Comparison of ENCODE assay signal across 8 mouse cellular contexts in the genomic region with DNA sequence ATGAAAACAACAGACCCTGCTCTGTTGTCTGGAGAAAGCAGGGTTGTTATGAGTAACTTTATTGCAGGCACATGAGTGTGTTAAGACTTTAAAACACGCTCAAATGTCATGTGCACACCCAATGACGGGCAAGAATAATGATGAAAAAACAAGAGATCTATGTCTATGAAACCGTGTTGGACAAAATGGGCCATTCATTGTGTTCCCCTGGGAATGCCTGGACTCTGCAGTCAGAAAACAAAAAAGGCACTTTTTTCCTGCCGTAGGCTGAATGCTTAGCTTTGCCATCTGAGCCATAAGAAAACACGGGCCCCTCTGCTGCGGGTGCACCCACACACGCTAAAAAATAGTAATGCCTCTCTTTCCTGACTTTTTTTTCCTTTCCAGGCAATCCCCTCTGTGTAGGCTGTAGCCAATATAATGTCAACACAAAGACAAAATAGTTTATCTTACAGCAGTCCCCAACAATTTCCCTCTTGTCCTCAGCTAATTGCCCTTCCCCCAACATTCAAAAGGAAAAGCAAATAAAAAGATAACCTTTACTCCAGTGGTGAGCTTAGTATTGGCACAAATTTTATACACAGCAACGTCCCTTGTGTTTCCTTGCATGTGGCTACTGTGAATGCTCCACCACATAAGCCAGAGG.
DNase-seq lines count a peak whose midpoint lies in the region; ATAC-seq and TF ChIP-seq lines count a peak whose summit lies in the region.
"Had no signal": no experiment of that assay in that cellular context is flagged by ENCODE, and none has a peak within 500 bp of the region (broad histone marks: within the 10 kb centered on the region; RNA-seq: fewer than 3 reads in every experiment).

No protein-coding gene starts in this region.

- H3K4me3 ChIP-seq in lung, embryonic 14.5 days (ENCODE audit: low read depth, low read length): no peak overlapping the region
- no peak overlapping the region for H3K4me3 ChIP-seq in forebrain, embryonic 13.5 days
- no peak overlapping the region for H3K4me3 ChIP-seq in limb, embryonic 12.5 days (replicated peaks)
- no peak overlapping the region for H3K4me3 ChIP-seq in stomach, embryonic 16.5 days (replicated peaks; ENCODE audit: low read length)
- H3K4me3 ChIP-seq: megakaryocyte, embryonic 14.5 days had no signal

- 10% methylated on average over 8 of the region's 8 CpGs for WGBS in lung, embryonic 14.5 days
- WGBS in forebrain, embryonic 13.5 days: 4% methylated on average over 8 of the region's 8 CpGs
- WGBS in limb, embryonic 12.5 days: 17% methylated on average over 8 of the region's 8 CpGs
- 15% methylated on average over 8 of the region's 8 CpGs for WGBS in stomach, embryonic 16.5 days

- peak overlapping the region; percentile 41 for H3K4me2 ChIP-seq in lung, embryonic 14.5 days
- H3K4me2 ChIP-seq in forebrain, embryonic 13.5 days: peak overlapping the region; percentile 24
- H3K4me2 ChIP-seq in limb, embryonic 12.5 days: peak overlapping the region; percentile 9
- H3K4me2 ChIP-seq in stomach, embryonic 16.5 days (ENCODE audit: low read depth, low read length): no peak overlapping the region

- H3K9me3 ChIP-seq in lung, embryonic 14.5 days (ENCODE audit: low read depth, low read length): no peaks in the 10 kb centered on the region
- no peaks in the 10 kb centered on the region for H3K9me3 ChIP-seq in forebrain, embryonic 13.5 days (replicated peaks)
- H3K9me3 ChIP-seq in limb, embryonic 12.5 days: no peaks in the 10 kb centered on the region
- no peaks in the 10 kb centered on the region for H3K9me3 ChIP-seq in stomach, embryonic 16.5 days (replicated peaks; ENCODE audit: control insufficient read depth, low read length)
- H3K9me3 ChIP-seq: megakaryocyte, embryonic 14.5 days had no signal

- peak; percentile 76 for DNase-seq in lung, embryonic 14.5 days
- no peak for DNase-seq in lung, postnatal 10 days

- no peak overlapping the region for H3K9ac ChIP-seq in lung, embryonic 14.5 days
- no peak overlapping the region for H3K9ac ChIP-seq in forebrain, embryonic 13.5 days
- 0 out of 2 replicates have a peak overlapping the region, but pooled peaks have one; percentile 8 for H3K9ac ChIP-seq in limb, embryonic 12.5 days (replicated peaks)
- no peak overlapping the region for H3K9ac ChIP-seq in stomach, embryonic 16.5 days (ENCODE audit: low read length)

- ATAC-seq in lung, embryonic 14.5 days (ENCODE audit: insufficient read depth): peak; percentile 84
- no peak for ATAC-seq in forebrain, embryonic 13.5 days
- ATAC-seq in limb, embryonic 12.5 days (ENCODE audit: insufficient number of reproducible peaks, insufficient read depth, low FRiP score, low TSS enrichment, low read depth): peak; percentile 74
- peak; percentile 40 for ATAC-seq in stomach, embryonic 16.5 days (ENCODE audit: insufficient read depth, low FRiP score)
- ATAC-seq in activated CD4-positive, CD25-positive, alpha-beta regulatory T cell, adult 4 months: no peak
- no peak for ATAC-seq in inflammation-experienced regulatory T-cells, adult 6 months

- H3K27me3 ChIP-seq in lung, embryonic 14.5 days (ENCODE audit: insufficient read depth, low read length): no peaks in the 10 kb centered on the region
- no peaks in the 10 kb centered on the region for H3K27me3 ChIP-seq in forebrain, embryonic 13.5 days
- no peaks in the 10 kb centered on the region for H3K27me3 ChIP-seq in limb, embryonic 12.5 days
- H3K27me3 ChIP-seq in stomach, embryonic 16.5 days (ENCODE audit: control insufficient read depth, insufficient read depth, low read length): no peaks in the 10 kb centered on the region

- peaks cover 38% of the 10 kb centered on the region for H3K4me1 ChIP-seq in lung, embryonic 14.5 days (ENCODE audit: insufficient read depth)
- H3K4me1 ChIP-seq in forebrain, embryonic 13.5 days: peaks cover 45% of the 10 kb centered on the region
- peaks cover 51% of the 10 kb centered on the region for H3K4me1 ChIP-seq in limb, embryonic 12.5 days (replicated peaks)
- peaks cover 27% of the 10 kb centered on the region for H3K4me1 ChIP-seq in stomach, embryonic 16.5 days (ENCODE audit: control insufficient read depth, insufficient read depth, low read length)
- H3K4me1 ChIP-seq: megakaryocyte, embryonic 14.5 days had no signal

- TF ChIP-seq CTCF in lung, embryonic 14.5 days (IDR thresholded peaks at IDR 0.05; ENCODE audit: low read depth): no peak

- peak overlapping the region; percentile 73 for H3K27ac ChIP-seq in lung, embryonic 14.5 days (ENCODE audit: low read depth)
- peak overlapping the region; percentile 20; the same call in 1 of the 2 replicates for H3K27ac ChIP-seq in forebrain, embryonic 13.5 days
- peak overlapping the region; percentile 95 for H3K27ac ChIP-seq in limb, embryonic 12.5 days
- H3K27ac ChIP-seq in stomach, embryonic 16.5 days (ENCODE audit: low read length): 0 out of 2 replicates have a peak overlapping the region, but pooled peaks have one; percentile 14

- no peaks in the 10 kb centered on the region for H3K36me3 ChIP-seq in lung, embryonic 14.5 days (ENCODE audit: insufficient read depth)
- H3K36me3 ChIP-seq in forebrain, embryonic 13.5 days (ENCODE audit: poor library complexity, severe bottlenecking): no peaks in the 10 kb centered on the region
- no peaks in the 10 kb centered on the region for H3K36me3 ChIP-seq in limb, embryonic 12.5 days
- H3K36me3 ChIP-seq in stomach, embryonic 16.5 days (ENCODE audit: control insufficient read depth, insufficient read depth, low read length): no peaks in the 10 kb centered on the region

Comparison
In these comparisons a context has a peak if more than half of its experiments do, and no peak if none do; other contexts are left out.
1. ATAC-seq: peak in lung, embryonic 14.5 days (single experiment), limb, embryonic 12.5 days (single experiment) and stomach, embryonic 16.5 days (single experiment); none in forebrain, embryonic 13.5 days (single experiment), activated CD4-positive, CD25-positive, alpha-beta regulatory T cell, adult 4 months (single experiment) and inflammation-experienced regulatory T-cells, adult 6 months (single experiment).
2. H3K27ac ChIP-seq: peak in every context shown above with its lines; median percentile 95 in limb, embryonic 12.5 days; 73 in lung, embryonic 14.5 days; 20 in forebrain, embryonic 13.5 days; 14 in stomach, embryonic 16.5 days.